Mouse (Mus musculus): Measurements from ENCODE around the gene Lgi4. TPM values are rescaled to one million over a fixed set of nuclear protein-coding genes. Genes with fewer than 3 reads are reported as not detected.

Gene Lgi4
- total and polyA plus RNA-seq, 3 experiments, result not detected

DNA sequence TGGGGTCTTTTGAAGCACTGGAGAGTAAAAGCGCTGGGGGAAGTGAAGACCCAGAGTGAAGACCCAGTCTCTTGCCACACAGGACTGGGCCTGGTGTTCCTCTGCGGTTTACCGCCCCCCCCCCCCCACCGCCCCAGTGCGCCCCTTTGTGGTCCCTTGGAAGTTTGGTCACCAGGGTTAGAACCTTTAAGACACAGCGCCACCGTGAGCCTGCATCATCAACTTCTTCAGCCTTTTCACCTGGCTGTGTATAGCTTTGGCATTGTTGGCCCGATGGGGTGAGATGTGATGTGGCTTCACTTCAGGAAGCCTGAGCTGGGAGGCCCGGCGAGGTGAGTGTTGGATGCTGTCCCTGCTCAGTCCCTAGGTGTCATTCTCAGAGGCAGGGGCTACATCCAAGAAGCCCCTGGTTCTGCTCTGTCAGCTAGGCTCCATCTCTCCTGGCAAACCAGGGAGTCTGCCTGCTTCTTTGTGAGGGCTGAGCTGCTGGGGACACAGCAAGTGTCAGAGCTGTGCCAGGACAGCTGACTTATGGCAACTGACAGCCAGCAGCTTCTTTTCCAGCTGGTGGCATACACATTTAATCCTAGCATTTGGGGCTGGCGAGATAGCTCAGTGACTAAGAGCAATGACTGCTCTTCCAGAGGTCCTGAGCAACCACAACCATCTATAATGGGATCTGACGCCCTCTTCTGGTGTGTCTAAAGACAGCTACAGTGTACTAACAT lies 35.8 kb downstream of the Lgi4 start:
- in situ Hi-C loops (cut with MboI; ENCODE audit: low pct_ligation_motif_present, low pct_unique_long_range_greater_than_20kb, low sequenced_read_pairs) (loop anchor here (5.0 kb wide), 2 partner anchors 33 to 82 kb away; no protein-coding TSS in a partner anchor), dilution Hi-C loops (cut with MboI; ENCODE audit: extremely low pct_ligation_motif_present, extremely low pct_unique_long_range_greater_than_20kb, low sequenced_read_pairs) (no loop called here)
- H3K36me3 ChIP-seq (replicated peaks in 1 of 2; ENCODE audit: control insufficient read depth in 1 of 2, insufficient read depth in 1 of 2, low read length in 1 of 2), result peaks cover 0 to 17% of the 10 kb centered on the region in 2 experiments
- H3K4me1 ChIP-seq (ENCODE audit: control insufficient read depth in 1 of 2, insufficient read depth in 2 of 2), result peaks cover 0 to 5% of the 10 kb centered on the region in 2 experiments; a peak in 2 of 4 replicates
- no peak overlapping the region for H3K4me2 ChIP-seq (ENCODE audit: insufficient read depth, low read depth, poor library complexity, severe bottlenecking)
- no peak for DNase-seq (ENCODE audit: extremely low read depth)
- no peaks in the 10 kb centered on the region for H3K79me2 ChIP-seq (replicated peaks; ENCODE audit: control insufficient read depth, extremely low read depth, insufficient read depth, poor library complexity, severe bottlenecking)
- peaks cover 6% of the 10 kb centered on the region for H3K9me3 ChIP-seq (replicated peaks; ENCODE audit: low read length)
- H3K27ac ChIP-seq (ENCODE audit: insufficient read depth, low read depth), result no peak overlapping the region
- H3K4me3 ChIP-seq (replicated peaks in 1 of 3; ENCODE audit: low read depth in 2 of 3, low read length in 2 of 3, poor library complexity in 1 of 3), result no peak overlapping the region
- peaks cover 30% of the 10 kb centered on the region for H3K27me3 ChIP-seq (replicated peaks)
- no peak overlapping the region for H3K9ac ChIP-seq (ENCODE audit: insufficient read depth, low read depth)
- TF ChIP-seq CTCF (conservative IDR thresholded peaks at IDR 0.05 in 1 of 2, IDR thresholded peaks at IDR 0.05 in 1 of 2; ENCODE audit: low read depth in 2 of 2, low read length in 2 of 2), result peak in 1 of 2 experiments; percentile 51; a peak in 2 of 4 replicates
- no peak for TF ChIP-seq UBTF (IDR thresholded peaks at IDR 0.05; ENCODE audit: low read depth, low read length)
- TF ChIP-seq ETS1 (conservative IDR thresholded peaks at IDR 0.05; ENCODE audit: low read depth, low read length), result no peak
- TF ChIP-seq MXI1 (IDR thresholded peaks at IDR 0.05; ENCODE audit: low read depth, low read length), result no peak
- TF ChIP-seq GABPA (IDR thresholded peaks at IDR 0.05; ENCODE audit: insufficient replicate concordance, low read depth, low read length), result no peak
- no peak for TF ChIP-seq MAZ (IDR thresholded peaks at IDR 0.05; ENCODE audit: low read depth, low read length)
- no peak for TF ChIP-seq ELF1 (IDR thresholded peaks at IDR 0.05; ENCODE audit: low read depth, low read length)

DNA sequence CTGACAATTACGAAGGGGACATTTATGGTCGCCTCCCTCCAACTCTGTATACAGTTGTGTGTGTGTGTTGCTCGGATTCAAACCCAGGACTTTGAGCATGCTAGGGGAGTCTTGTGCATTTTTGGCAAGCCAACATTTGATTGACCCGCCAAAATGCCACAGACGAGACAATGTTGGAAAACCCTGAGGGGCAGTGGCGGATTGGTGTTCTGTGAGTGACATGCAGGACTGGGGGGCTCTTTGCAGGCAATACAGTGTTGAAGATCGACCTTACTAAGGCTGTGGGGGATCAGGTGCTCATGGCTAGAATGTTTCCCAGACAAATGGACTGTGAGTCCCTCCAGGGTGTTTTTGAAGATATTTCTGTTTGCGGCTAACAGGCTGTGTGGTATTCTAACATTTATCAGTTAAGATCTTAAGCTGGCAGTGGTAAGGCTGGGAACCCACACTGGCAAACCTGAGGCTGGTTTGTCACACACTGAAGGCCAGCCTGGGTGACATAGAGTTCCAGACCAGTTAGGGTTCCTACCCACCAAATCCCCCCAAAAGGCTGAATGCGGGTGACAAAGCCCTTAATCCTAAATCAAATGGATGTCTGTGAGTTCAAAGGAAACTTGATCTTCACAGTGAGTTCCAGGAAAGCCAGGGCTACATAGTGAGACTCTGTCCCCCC lies 37.9 kb downstream of the Lgi4 start:
- no peak for DNase-seq (ENCODE audit: extremely low read depth)
- no peak overlapping the region for H3K4me3 ChIP-seq (replicated peaks in 1 of 3; ENCODE audit: low read depth in 2 of 3, low read length in 2 of 3, poor library complexity in 1 of 3)
- no peak for TF ChIP-seq ZKSCAN1 (IDR thresholded peaks at IDR 0.05; ENCODE audit: borderline replicate concordance, low read depth, low read length)
- no peak for TF ChIP-seq SMC3 (IDR thresholded peaks at IDR 0.05; ENCODE audit: low read depth, low read length)
- no peak for TF ChIP-seq MXI1 (IDR thresholded peaks at IDR 0.05; ENCODE audit: low read depth, low read length)
- no peak for TF ChIP-seq TBP (conservative IDR thresholded peaks at IDR 0.05; ENCODE audit: low read depth, low read length)
- TF ChIP-seq ZMIZ1 (IDR thresholded peaks at IDR 0.05; ENCODE audit: low read depth, low read length), result no peak
- TF ChIP-seq CHD1 (IDR thresholded peaks at IDR 0.05; ENCODE audit: low read depth, low read length), result no peak
- no peak for TF ChIP-seq CHD2 (IDR thresholded peaks at IDR 0.05; ENCODE audit: low read length)
- no peak for TF ChIP-seq E2F4 (IDR thresholded peaks at IDR 0.05; ENCODE audit: insufficient replicate concordance, low read depth, low read length)
- no peak for TF ChIP-seq RCOR1 (conservative IDR thresholded peaks at IDR 0.05; ENCODE audit: low read depth, low read length)
- no peak for TF ChIP-seq RAD21 (IDR thresholded peaks at IDR 0.05; ENCODE audit: low read depth, low read length)
- TF ChIP-seq MEF2A (IDR thresholded peaks at IDR 0.05; ENCODE audit: borderline replicate concordance, low read depth, low read length), result no peak
- no peak for TF ChIP-seq CTCF (conservative IDR thresholded peaks at IDR 0.05 in 1 of 2, IDR thresholded peaks at IDR 0.05 in 1 of 2; ENCODE audit: low read depth in 2 of 2, low read length in 2 of 2)
- peaks cover 0 to 32% of the 10 kb centered on the region in 2 experiments for H3K36me3 ChIP-seq (replicated peaks in 1 of 2; ENCODE audit: control insufficient read depth in 1 of 2, insufficient read depth in 1 of 2, low read length in 1 of 2)
- peaks cover 6 to 16% of the 10 kb centered on the region in 2 experiments for H3K4me1 ChIP-seq (ENCODE audit: control insufficient read depth in 1 of 2, insufficient read depth in 2 of 2)
- no peak overlapping the region for H3K27ac ChIP-seq (ENCODE audit: insufficient read depth, low read depth)
- dilution Hi-C loops (cut with MboI; ENCODE audit: extremely low pct_ligation_motif_present, extremely low pct_unique_long_range_greater_than_20kb, low sequenced_read_pairs) (no loop called here), in situ Hi-C loops (cut with MboI; ENCODE audit: low pct_ligation_motif_present, low pct_unique_long_range_greater_than_20kb, low sequenced_read_pairs) (loop anchor here (5.0 kb wide), 2 partner anchors 35 to 80 kb away; no protein-coding TSS in a partner anchor)
- H3K27me3 ChIP-seq (replicated peaks), result peaks cover 24% of the 10 kb centered on the region
- peaks cover 3% of the 10 kb centered on the region for H3K9me3 ChIP-seq (replicated peaks; ENCODE audit: low read length)
- no peaks in the 10 kb centered on the region for H3K79me2 ChIP-seq (replicated peaks; ENCODE audit: control insufficient read depth, extremely low read depth, insufficient read depth, poor library complexity, severe bottlenecking)
- H3K9ac ChIP-seq (ENCODE audit: insufficient read depth, low read depth), result no peak overlapping the region
- H3K4me2 ChIP-seq (ENCODE audit: insufficient read depth, low read depth, poor library complexity, severe bottlenecking), result no peak overlapping the region

All from CH12.LX (cell line).